Mouse (Mus musculus): ENCODE measurements around the gene Gm13040. TPM values are rescaled to one million over a fixed set of nuclear protein-coding genes. Genes with fewer than 3 reads are reported as not detected.
"Not testable (repeated sequence)": the region's sequence is repeated elsewhere in the genome, so short reads cannot be mapped to it uniquely, and the experiment has no call there.

Gm13040 gene
- polyA plus RNA-seq (2015; fragmentation: Nextera tagmentation; extraction: Ambion mirVana) = not detected in 2 replicates

GRCm38 (mm10) chr4:143535654-143536053 is at the start of gene Gm13040:
Gene Gm13040 (plus strand): TSS chr4:143535954.
- not testable (repeated sequence) for H3K9ac ChIP-seq; H3K4me1 ChIP-seq (replicated peaks); H3K4me3 ChIP-seq; H3K27me3 ChIP-seq; H3K27ac ChIP-seq; H3K36me3 ChIP-seq; H3K4me2 ChIP-seq; H3K9me3 ChIP-seq; ATAC-seq (ENCODE audit: low FRiP score)
- WGBS = no CpG with 5 or more reads among the region's 3 CpGs

- H3K4me3 ChIP-seq = no peak within 1 kb of the TSS
- H3K27ac ChIP-seq = no peak within 1 kb of the TSS
- H3K9ac ChIP-seq = no peak within 1 kb of the TSS
- H3K9me3 ChIP-seq = peaks cover 7% of the 10 kb centered on the region; the same call in 1 of the 2 replicates
- no peaks in the 10 kb centered on the region for H3K4me1 ChIP-seq (replicated peaks)
- no peaks in the 10 kb centered on the region for H3K27me3 ChIP-seq
- H3K4me2 ChIP-seq = no peak within 1 kb of the TSS
- WGBS = 87% methylated on average over 3 of the region's 3 CpGs
- ATAC-seq (ENCODE audit: low FRiP score) = no peak
- H3K36me3 ChIP-seq = no peaks in the 10 kb centered on the region
These were observed 24.7 kb upstream of the Gm13040 start, which contains the start of gene Gm13043 for GRCm38 (mm10) chr4:143511043-143511442. Gene Gm13043 (plus strand): TSS chr4:143511343.

DNA sequence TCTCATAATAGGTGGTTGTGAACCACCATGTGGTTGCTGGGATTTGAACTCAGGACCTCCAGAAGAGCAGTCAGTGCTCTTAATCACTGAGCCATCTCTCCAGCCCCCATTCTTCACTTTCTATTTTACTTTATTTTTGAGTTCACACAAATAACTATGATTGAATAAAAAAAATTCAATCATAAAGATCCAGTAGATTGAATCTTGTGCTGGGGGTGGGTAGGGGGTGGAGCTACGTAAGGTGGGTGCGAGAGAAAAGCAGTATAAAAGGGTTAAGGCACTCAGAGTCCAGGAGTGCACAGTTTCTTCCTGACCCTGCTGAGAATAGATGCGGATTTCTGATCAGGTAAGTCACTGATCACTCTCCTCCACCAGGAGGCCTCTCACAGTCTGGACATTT is 15.6 kb downstream of the Gm13040 start, which contains the start of the genes BC080695 and Gm13057:
Gene BC080695 (plus strand): TSS at position 301 of the 400 bp plus-strand sequence.
Gene Gm13057 (plus strand): TSS at position 310 of the 400 bp plus-strand sequence.
- not testable (repeated sequence) for H3K4me1 ChIP-seq (replicated peaks); H3K36me3 ChIP-seq; ATAC-seq (ENCODE audit: low FRiP score); H3K9me3 ChIP-seq; H3K9ac ChIP-seq; H3K27ac ChIP-seq; H3K4me3 ChIP-seq; H3K4me2 ChIP-seq; H3K27me3 ChIP-seq
- no CpG with 5 or more reads among the region's 3 CpGs for WGBS

Other genes with a start within 250 kb of the Gm13040 start
- gene Pdpn, start 236.4 kb upstream of the Gm13040 start, polyA plus RNA-seq (2015; fragmentation: Nextera tagmentation; extraction: Ambion mirVana) = 71.2 and 77.9 TPM in 2 replicates
- gene Lrrc38, start 186.2 kb upstream of the Gm13040 start, polyA plus RNA-seq (2015; fragmentation: Nextera tagmentation; extraction: Ambion mirVana) = 0.22 TPM in 2 replicates
- gene Pramel1, start 141.5 kb upstream of the Gm13040 start, polyA plus RNA-seq (2015; fragmentation: Nextera tagmentation; extraction: Ambion mirVana) = not detected in 2 replicates
- gene Pramef8, start 123.5 kb upstream of the Gm13040 start, polyA plus RNA-seq (2015; fragmentation: Nextera tagmentation; extraction: Ambion mirVana) = 23.5 and 26.6 TPM in 2 replicates
- gene Oog4, start 85.6 kb upstream of the Gm13040 start, polyA plus RNA-seq (2015; fragmentation: Nextera tagmentation; extraction: Ambion mirVana) = not detected in 2 replicates
- gene Gm13043, start 24.6 kb upstream of the Gm13040 start, polyA plus RNA-seq (2015; fragmentation: Nextera tagmentation; extraction: Ambion mirVana) = not detected in 2 replicates
- not detected in 2 replicates for gene BC080695, start 15.7 kb downstream of the Gm13040 start, polyA plus RNA-seq (2015; fragmentation: Nextera tagmentation; extraction: Ambion mirVana)
- gene Gm13057, start 15.8 kb downstream of the Gm13040 start, polyA plus RNA-seq (2015; fragmentation: Nextera tagmentation; extraction: Ambion mirVana) = not detected in 2 replicates
- gene Gm13083, start 79.0 kb downstream of the Gm13040 start, polyA plus RNA-seq (2015; fragmentation: Nextera tagmentation; extraction: Ambion mirVana) = not detected in 2 replicates
- gene Gm13088, start 121.3 kb downstream of the Gm13040 start, polyA plus RNA-seq (2015; fragmentation: Nextera tagmentation; extraction: Ambion mirVana) = not detected in 2 replicates
- gene Gm13089, start 166.8 kb downstream of the Gm13040 start, polyA plus RNA-seq (2015; fragmentation: Nextera tagmentation; extraction: Ambion mirVana) = not detected in 2 replicates
- gene Gm13078, start 183.5 kb downstream of the Gm13040 start, polyA plus RNA-seq (2015; fragmentation: Nextera tagmentation; extraction: Ambion mirVana) = not detected in 2 replicates